Mouse (Mus musculus): ENCODE results near the gene Cnbd2. TPM values are rescaled to one million over a fixed set of nuclear protein-coding genes. Genes with fewer than 3 reads are reported as not detected.
"Not testable (repeated sequence)": the region's sequence is repeated elsewhere in the genome, so short reads cannot be mapped to it uniquely, and the experiment has no call there.

The Cnbd2 gene
- polyA plus RNA-seq, 1 experiment from 2014 or later = 4.8 TPM

DNA sequence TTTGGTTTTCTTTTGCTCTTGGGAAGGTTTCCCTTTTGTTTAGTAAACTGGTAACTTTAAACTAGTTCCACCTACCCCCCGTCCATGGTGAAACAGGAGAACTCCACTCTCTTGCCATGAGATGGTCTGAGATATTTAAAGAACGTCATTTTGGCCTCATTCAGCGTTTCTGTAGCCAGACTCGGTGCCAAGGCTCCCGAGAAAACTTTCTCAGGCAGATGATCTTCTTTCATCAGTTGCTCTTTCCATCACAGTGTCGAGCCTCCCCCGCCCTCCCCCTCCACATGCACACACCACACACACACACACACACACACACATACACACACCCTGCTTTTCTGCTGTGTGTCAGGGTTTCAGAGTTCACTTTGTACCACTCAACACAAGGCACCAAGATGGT lies 58.8 kb downstream of the Cnbd2 start:
- TF ChIP-seq CTCF (IDR thresholded peaks at IDR 0.05) = no peak
- no peaks in the 10 kb centered on the region for H3K27me3 ChIP-seq
- POLR2A ChIA-PET = no interaction called here
- DNase-seq (ENCODE audit: low read depth, low spot score) (no peak), ATAC-seq (no peak)
- in situ Hi-C loops (cut with MboI; ENCODE audit: low pct_unique_long_range_greater_than_20kb) = no loop called here
- CTCF ChIA-PET = interaction anchor here (1.1 kb wide), 1 partner anchor 19 kb away, joined by 4 read pairs; no protein-coding TSS in a partner anchor

DNA sequence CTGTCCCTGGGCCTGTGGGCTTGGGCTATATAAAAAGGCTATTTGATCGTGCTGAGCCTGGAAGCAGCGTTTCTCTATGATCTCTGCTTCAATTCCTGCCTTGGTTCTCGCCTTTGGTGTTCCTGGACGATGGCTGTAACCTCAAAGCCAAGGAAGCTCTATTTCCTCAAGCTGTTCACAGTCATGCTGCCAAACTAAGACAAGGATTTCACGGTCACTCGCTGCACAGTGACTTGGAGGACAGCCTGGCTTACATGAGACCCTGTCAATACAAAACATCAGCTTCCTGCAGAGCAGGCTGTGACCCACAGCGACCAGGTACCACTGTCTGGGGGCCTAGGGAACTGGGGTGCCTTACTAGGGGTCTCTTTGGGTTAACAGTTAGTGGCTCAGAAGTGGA lies 64.9 kb downstream of the Cnbd2 start:
- in situ Hi-C loops (cut with MboI; ENCODE audit: low pct_unique_long_range_greater_than_20kb) = no loop called here
- DNase-seq (ENCODE audit: low read depth, low spot score) (no peak), ATAC-seq (no peak)
- no peaks in the 10 kb centered on the region for H3K27me3 ChIP-seq
- ChIA-PET POLR2A (no interaction called here), CTCF (no interaction called here)
- TF ChIP-seq CTCF (IDR thresholded peaks at IDR 0.05) = no peak

DNA sequence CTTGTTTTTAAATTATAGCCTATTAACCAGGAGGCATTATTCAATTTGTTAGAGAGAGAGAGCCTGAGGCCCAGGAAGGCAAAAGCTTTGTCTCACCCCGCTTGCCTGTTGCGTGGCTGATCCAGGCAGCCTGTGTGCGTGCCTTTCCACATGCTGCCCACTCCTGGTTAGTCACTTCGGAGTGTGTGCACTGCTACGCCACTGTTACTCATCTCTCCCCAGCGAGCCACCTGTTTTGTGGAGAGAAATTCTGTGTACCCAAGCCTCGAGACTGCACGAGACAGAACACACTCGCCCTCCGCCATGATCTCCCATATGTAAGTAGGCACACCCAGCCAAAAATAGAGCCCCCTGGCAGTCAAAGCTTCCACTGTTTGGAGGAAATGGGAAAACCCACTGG lies 67.8 kb downstream of the Cnbd2 start:
- in situ Hi-C loops (cut with MboI; ENCODE audit: low pct_unique_long_range_greater_than_20kb) = no loop called here
- DNase-seq (ENCODE audit: low read depth, low spot score) (no peak), ATAC-seq (no peak)
- POLR2A ChIA-PET = no interaction called here
- TF ChIP-seq CTCF (IDR thresholded peaks at IDR 0.05) = no peak
- CTCF ChIA-PET = no interaction called here
- no peaks in the 10 kb centered on the region for H3K27me3 ChIP-seq

DNA sequence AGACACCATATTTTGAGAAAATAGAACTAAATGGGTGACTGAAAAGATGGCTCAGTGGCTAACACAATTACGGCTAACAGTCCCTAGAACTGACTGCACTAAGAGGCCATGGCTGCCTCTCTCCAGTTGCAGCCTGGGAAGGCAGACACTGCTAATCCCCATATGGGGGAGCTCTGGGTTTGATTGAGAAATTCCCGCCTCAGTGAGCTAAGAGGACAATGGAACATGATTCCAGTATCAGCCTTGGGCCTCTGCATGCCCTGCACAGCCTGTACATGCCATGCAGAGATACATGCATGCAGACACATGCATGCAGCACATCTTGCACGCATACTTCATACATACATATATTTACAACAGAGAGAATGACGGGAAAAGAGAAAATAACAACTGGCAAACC lies 69.3 kb downstream of the Cnbd2 start:
- POLR2A ChIA-PET = no interaction called here
- DNase-seq (ENCODE audit: low read depth, low spot score) = no peak
- H3K27me3 ChIP-seq = no peaks in the 10 kb centered on the region
- CTCF ChIA-PET = interaction anchor here (2.3 kb wide), 1 partner anchor 134 kb away, joined by 9 read pairs; no protein-coding TSS in a partner anchor
- no peak for TF ChIP-seq CTCF (IDR thresholded peaks at IDR 0.05)
- in situ Hi-C loops (cut with MboI; ENCODE audit: low pct_unique_long_range_greater_than_20kb) = no loop called here
- ATAC-seq = no peak

DNA sequence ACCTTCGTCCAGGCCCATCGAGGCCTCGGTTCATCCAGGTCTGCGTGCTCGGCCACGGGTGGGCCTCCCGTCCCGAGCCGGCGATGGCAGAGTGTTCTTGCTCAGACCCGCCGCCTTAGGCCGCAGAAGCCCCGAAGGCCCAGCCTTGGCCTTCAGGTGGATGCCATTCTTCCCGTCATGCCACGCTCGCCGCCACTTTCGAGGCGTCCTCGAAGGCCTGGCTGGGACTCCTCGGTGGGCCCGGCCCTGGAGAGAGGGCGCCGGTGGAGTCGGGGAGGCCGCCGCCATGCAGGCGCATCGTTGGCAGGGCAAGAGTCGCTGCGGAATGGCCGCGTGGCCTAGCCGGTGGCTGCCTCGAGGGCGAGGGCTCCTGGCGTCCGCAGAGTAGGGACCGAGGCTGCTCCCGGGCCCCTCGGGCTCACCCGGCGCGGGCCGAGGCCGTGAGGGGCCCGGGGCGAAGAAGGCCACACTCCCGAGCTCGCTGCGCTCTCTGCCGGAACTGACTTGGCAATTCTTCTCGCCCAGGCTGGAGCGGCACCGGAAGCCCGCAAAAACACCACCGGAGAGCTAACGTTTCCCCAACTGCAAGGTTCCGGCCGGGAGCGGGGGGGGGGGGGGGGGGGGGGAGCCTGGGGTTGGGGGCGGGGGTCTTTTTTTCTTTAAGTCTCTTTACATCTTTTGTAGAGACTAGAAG lies 80.5 kb downstream of the Cnbd2 start:
- in situ Hi-C loops (cut with MboI; ENCODE audit: low pct_unique_long_range_greater_than_20kb); POLR2A ChIA-PET: not testable (repeated sequence)

DNA sequence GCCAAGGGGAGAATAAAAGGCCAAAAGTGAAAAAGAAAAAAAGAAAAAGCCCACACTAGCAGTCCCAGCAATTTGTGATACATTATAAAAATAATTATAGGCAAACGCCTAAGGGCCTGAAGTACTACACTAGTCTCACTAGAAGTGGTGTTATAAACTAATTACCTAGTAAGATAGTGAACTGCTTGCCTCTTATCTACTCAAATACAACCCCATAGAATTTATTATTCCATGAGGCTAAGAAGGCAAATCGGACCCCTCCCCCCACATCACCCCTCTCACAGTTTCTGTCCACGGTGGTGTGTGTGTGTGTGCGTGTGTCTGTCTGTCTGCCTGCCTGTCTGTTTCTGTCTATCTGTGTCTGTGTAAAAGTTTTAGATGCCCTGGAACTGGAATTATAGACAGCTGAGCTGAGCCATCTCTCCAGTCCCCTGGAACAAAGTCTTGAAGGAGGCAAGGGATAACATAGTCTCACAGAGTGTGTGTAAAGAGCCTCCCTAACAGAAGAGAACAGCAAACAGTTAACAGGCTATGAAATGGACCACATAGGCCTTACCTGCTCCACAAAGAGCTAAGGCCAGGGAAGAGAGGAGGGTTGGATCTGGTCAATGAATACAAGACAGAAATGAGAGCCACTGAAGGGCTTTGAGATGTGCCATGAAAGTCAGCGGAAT lies 81.2 kb downstream of the Cnbd2 start:
- CTCF ChIA-PET = interaction anchor here (0.9 to 1.1 kb wide), 3 partner anchors 65 to 103 kb away, joined by 3 read pairs; no protein-coding TSS in a partner anchor

More for the DNA sequence above, 80.5 kb downstream of the Cnbd2 start:
- H3K27me3 ChIP-seq; CTCF ChIA-PET; DNase-seq (ENCODE audit: low read depth, low spot score): not testable (repeated sequence)
- ATAC-seq = peak; percentile 73

DNA sequence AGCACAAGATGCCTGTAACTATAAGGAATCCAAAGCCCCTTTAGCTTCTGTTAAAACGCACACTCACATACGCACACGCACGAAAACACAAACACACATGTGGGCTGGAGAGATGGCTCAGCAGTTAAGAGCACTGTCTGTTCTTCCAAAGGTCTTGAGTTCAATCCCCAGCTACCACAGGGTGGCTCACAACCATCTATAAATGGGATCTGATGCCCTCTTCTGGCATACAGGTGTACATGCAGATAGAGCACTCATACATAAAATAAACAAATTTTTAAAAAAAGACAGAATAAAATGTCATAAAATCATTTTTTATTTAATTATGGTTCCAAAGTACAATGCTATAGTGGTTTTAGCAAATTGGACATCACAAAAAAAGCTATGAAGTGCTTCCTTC lies 82.2 kb downstream of the Cnbd2 start:
- CTCF ChIA-PET = interaction anchor here (0.9 to 1.1 kb wide), 2 partner anchors 64 to 102 kb away, joined by 3 read pairs; no protein-coding TSS in a partner anchor
- DNase-seq (ENCODE audit: low read depth, low spot score) = no peak
- TF ChIP-seq CTCF (IDR thresholded peaks at IDR 0.05) = peak; percentile 56
- POLR2A ChIA-PET = no interaction called here
- H3K27me3 ChIP-seq = no peaks in the 10 kb centered on the region
- no peak for ATAC-seq
- in situ Hi-C loops (cut with MboI; ENCODE audit: low pct_unique_long_range_greater_than_20kb) = no loop called here

More for the DNA sequence above, 81.2 kb downstream of the Cnbd2 start:
- TF ChIP-seq CTCF (IDR thresholded peaks at IDR 0.05) = no peak
- DNase-seq (ENCODE audit: low read depth, low spot score) (no peak), ATAC-seq (no peak)
- in situ Hi-C loops (cut with MboI; ENCODE audit: low pct_unique_long_range_greater_than_20kb) = no loop called here
- no peaks in the 10 kb centered on the region for H3K27me3 ChIP-seq
- POLR2A ChIA-PET = no interaction called here

DNA sequence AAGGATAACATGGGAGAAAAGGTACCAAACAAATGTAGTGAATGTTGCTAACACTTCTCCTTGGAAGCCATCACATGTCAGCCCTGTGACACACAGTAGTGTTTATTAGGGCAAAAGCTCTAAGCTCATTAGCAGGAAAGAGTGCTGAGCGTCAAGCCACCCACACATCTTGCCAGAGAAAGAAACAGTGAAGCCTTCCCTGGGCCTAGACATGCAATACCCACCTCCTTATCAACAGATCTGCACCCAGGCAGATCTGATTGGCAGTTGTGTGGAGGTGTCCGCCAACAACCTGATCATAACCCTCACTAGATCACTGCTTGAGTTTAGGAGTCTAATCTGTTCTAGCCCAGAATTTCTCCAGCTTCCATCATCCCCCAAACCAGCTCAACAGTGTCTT lies 84.0 kb downstream of the Cnbd2 start:
- in situ Hi-C loops (cut with MboI; ENCODE audit: low pct_unique_long_range_greater_than_20kb) = no loop called here
- TF ChIP-seq CTCF (IDR thresholded peaks at IDR 0.05) = no peak
- ATAC-seq (no peak), DNase-seq (ENCODE audit: low read depth, low spot score) (no peak)
- no peaks in the 10 kb centered on the region for H3K27me3 ChIP-seq
- POLR2A ChIA-PET = no interaction called here
- CTCF ChIA-PET = no interaction called here

DNA sequence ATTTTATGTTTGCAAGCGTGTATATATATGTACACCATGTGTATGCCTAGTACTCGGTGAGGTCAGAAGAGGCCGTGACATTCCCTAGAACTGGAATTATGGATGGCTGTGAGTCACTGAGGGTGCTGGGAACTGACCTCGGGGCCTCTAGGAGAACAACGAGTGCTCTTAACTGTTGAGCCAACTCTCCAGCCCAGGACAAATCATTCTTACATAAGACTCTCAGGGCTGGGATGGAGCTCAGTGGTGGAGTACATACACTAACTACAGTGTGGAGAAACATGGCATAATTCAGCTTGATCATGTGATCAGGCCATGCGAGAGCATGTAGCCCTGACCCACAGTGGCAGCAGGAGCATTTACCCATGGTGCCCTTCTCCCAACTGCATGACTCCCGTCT lies 85.9 kb downstream of the Cnbd2 start:
- no peak for TF ChIP-seq CTCF (IDR thresholded peaks at IDR 0.05)
- ChIA-PET CTCF (no interaction called here), POLR2A (no interaction called here)
- no peak for ATAC-seq
- DNase-seq (ENCODE audit: low read depth, low spot score) = no peak
- in situ Hi-C loops (cut with MboI; ENCODE audit: low pct_unique_long_range_greater_than_20kb) = no loop called here
- H3K27me3 ChIP-seq = no peaks in the 10 kb centered on the region

DNA sequence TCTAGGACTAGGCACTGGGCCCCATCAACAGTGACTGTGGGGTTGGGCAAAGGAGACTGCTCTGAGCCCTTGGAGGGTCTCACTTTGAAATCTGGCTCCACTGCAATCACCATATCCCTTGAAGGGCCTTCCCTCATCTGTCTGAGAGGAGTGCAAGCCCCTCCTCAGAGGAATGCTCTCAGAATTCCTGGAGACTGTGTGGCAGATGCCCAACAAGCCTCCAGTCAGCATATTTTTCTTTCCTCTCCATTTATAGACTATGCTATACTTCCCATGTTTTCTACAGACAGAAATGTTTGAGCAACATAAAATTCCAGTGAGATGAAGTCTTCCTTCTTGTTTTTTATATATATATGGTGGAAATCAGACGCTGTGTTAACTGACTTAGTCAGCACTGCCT lies 87.4 kb downstream of the Cnbd2 start:
- DNase-seq (ENCODE audit: low read depth, low spot score) (no peak), ATAC-seq (no peak)
- in situ Hi-C loops (cut with MboI; ENCODE audit: low pct_unique_long_range_greater_than_20kb) = no loop called here
- ChIA-PET POLR2A (no interaction called here), CTCF (no interaction called here)
- H3K27me3 ChIP-seq = no peaks in the 10 kb centered on the region
- no peak for TF ChIP-seq CTCF (IDR thresholded peaks at IDR 0.05)

DNA sequence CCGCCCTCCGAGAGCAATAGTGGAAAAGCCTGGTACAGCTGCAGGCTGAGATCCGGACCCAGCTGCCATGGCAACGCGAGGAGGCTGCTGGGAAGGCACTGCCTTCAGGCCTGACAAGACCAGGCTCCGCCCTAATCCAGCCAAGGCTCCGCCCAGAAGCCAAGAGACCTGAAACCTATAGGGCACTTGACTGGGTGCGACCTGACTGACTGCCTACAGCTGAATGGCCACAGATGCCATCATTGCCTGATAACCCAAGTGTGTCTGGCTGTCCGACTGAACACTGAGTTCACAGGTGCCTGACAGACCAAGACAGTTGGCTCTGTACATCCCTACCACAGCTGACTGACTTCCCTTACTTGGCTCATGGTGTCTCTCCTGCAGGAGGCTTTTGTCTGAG lies 89.2 kb downstream of the Cnbd2 start:
- ATAC-seq (no peak), DNase-seq (ENCODE audit: low read depth, low spot score) (no peak)
- in situ Hi-C loops (cut with MboI; ENCODE audit: low pct_unique_long_range_greater_than_20kb) = no loop called here
- ChIA-PET POLR2A (interaction anchor here (0.6 to 0.8 kb wide), 4 partner anchors 20 to 114 kb away, joined by 3 to 4 read pairs (median 4); no protein-coding TSS in a partner anchor), CTCF (interaction anchor here (1.2 kb wide), 1 partner anchor 96 kb away, joined by 4 read pairs; no protein-coding TSS in a partner anchor)
- no peaks in the 10 kb centered on the region for H3K27me3 ChIP-seq
- no peak for TF ChIP-seq CTCF (IDR thresholded peaks at IDR 0.05)

Data from Patski (cell line).